Mouse (Mus musculus): Measurements from ENCODE around the gene Ckap2.

- TF ChIP-seq CTCF (IDR thresholded peaks at IDR 0.05; ENCODE audit: low read depth), result no peak
- TF ChIP-seq EP300 (IDR thresholded peaks at IDR 0.05; ENCODE audit: low read depth), result no peak
Measured at GRCm38 (mm10) chr8:22228621-22229020, 43.0 kb upstream of the Ckap2 start.
